Mouse (Mus musculus): Measurements from ENCODE around the gene A730049H05Rik. TPM values are rescaled to one million over a fixed set of nuclear protein-coding genes. Genes with fewer than 3 reads are reported as not detected.

The A730049H05Rik gene
- polyA plus RNA-seq, 1 experiment from 2014 or later: 1.2 TPM

- H3K36me3 ChIP-seq: peaks cover 33% of the 10 kb centered on the region
- H3K27ac ChIP-seq: peak within 1 kb of the TSS; percentile 59; the same call in 1 of the 2 replicates
- 0 out of 2 replicates have a peak within 1 kb of the TSS, but pooled peaks have one; percentile 43 for H3K9ac ChIP-seq
- H3K4me2 ChIP-seq (replicated peaks): peak within 1 kb of the TSS; percentile 42
- no peak within 1 kb of the TSS for H3K4me3 ChIP-seq
- WGBS: 23% methylated on average over 4 of the region's 4 CpGs
- H3K4me1 ChIP-seq: peaks cover 20% of the 10 kb centered on the region
- ATAC-seq (ENCODE audit: low FRiP score, low read depth): peak; percentile 72
- no peaks in the 10 kb centered on the region for H3K27me3 ChIP-seq
- H3K9me3 ChIP-seq: no peaks in the 10 kb centered on the region
Measured at GRCm38 (mm10) chr6:92869089-92869581, 52.9 kb downstream of the A730049H05Rik start, which contains the start of gene Gm15737. Gene Gm15737 (plus strand): TSS chr6:92869357.

- peaks cover 20% of the 10 kb centered on the region for H3K4me1 ChIP-seq
- H3K27ac ChIP-seq: peak overlapping the region; percentile 59; the same call in 1 of the 2 replicates
Measured at GRCm38 (mm10) chr6:92869582-92870219, 53.4 kb downstream of the A730049H05Rik start.

DNA sequence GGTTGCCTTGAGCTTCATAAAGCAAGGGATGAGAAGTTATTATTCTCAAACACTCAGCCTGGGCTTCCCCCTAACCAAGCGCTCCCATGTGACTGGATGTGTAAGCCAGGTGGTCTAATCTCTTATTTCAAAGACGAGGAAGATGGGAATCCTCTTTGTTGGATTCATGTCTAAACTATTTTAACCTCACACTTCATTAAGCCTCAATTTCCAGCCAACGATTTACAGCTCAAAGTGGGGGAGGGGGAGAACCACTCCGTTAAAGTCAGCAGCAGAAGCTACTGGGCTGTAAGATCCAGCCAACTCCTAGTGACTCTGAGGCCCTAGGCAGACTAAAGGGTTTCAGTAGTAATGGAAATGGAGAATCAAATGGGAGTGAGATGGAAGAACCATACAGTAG is 55.5 kb downstream of the A730049H05Rik start:
- ATAC-seq (ENCODE audit: low FRiP score, low read depth): no peak
- Histone ChIP-seq H3K9ac (no peak overlapping the region), H3K4me2 (replicated peaks) (no peak overlapping the region), H3K27me3 (no peaks in the 10 kb centered on the region), H3K27ac (no peak overlapping the region), H3K4me1 (peaks cover 20% of the 10 kb centered on the region), H3K4me3 (no peak overlapping the region), H3K9me3 (no peaks in the 10 kb centered on the region), H3K36me3 (peaks cover 33% of the 10 kb centered on the region)
- 34% methylated on average over 4 of the region's 4 CpGs for WGBS

More at GRCm38 (mm10) chr6:92869582-92870219, 53.4 kb downstream of the A730049H05Rik start:
- 0 out of 2 replicates have a peak overlapping the region, but pooled peaks have one; percentile 43 for H3K9ac ChIP-seq
- H3K27me3 ChIP-seq: no peaks in the 10 kb centered on the region
- peaks cover 29% of the 10 kb centered on the region for H3K36me3 ChIP-seq
- peak; percentile 81 for ATAC-seq (ENCODE audit: low FRiP score, low read depth)
- no peaks in the 10 kb centered on the region for H3K9me3 ChIP-seq
- H3K4me3 ChIP-seq: no peak overlapping the region
- peak overlapping the region; percentile 42 for H3K4me2 ChIP-seq (replicated peaks)
- WGBS: 28% methylated on average over 16 of the region's 16 CpGs

GRCm38 (mm10) chr6:92872766-92873165 is 56.5 kb downstream of the A730049H05Rik start:
- Histone ChIP-seq H3K27me3 (no peaks in the 10 kb centered on the region), H3K9me3 (no peaks in the 10 kb centered on the region), H3K4me3 (no peak overlapping the region), H3K4me2 (replicated peaks) (no peak overlapping the region), H3K36me3 (peaks cover 41% of the 10 kb centered on the region), H3K27ac (no peak overlapping the region), H3K9ac (no peak overlapping the region), H3K4me1 (peaks cover 20% of the 10 kb centered on the region)
- WGBS: 85% methylated on average over 10 of the region's 10 CpGs
- ATAC-seq (ENCODE audit: low FRiP score, low read depth): no peak

DNA sequence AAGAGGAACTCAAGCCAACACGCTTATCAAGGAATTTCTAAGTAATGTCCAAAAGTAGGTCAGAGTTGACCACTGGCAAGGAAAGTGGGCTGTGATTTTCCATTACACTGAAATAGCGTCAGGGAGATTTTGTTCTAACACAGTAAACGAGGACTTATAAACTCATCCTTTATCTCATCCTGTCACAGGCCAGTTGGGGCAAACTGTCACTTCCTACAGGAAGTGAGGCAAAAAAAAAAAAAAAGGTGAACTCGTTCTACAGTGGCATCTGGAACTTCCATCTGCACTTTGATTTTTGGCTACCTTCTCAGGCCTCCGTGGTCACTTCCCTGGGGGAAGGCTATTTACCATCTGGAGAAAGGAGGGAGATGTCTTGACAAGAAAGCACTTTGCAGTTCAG is 58.6 kb downstream of the A730049H05Rik start:
- Histone ChIP-seq H3K36me3 (peaks cover 55% of the 10 kb centered on the region), H3K9me3 (no peaks in the 10 kb centered on the region), H3K4me3 (no peak overlapping the region), H3K4me1 (peaks cover 7% of the 10 kb centered on the region), H3K9ac (no peak overlapping the region), H3K27ac (no peak overlapping the region), H3K27me3 (no peaks in the 10 kb centered on the region), H3K4me2 (replicated peaks) (no peak overlapping the region)
- 59% methylated on average over 5 of the region's 5 CpGs for WGBS
- no peak for ATAC-seq (ENCODE audit: low FRiP score, low read depth)

- no peak overlapping the region for H3K4me2 ChIP-seq (replicated peaks)
- ATAC-seq (ENCODE audit: low FRiP score, low read depth): no peak
- peaks cover 55% of the 10 kb centered on the region for H3K36me3 ChIP-seq
- H3K27ac ChIP-seq: no peak overlapping the region
- 91% methylated on average over 2 of the region's 2 CpGs for WGBS
- H3K9me3 ChIP-seq: no peaks in the 10 kb centered on the region
- no peak overlapping the region for H3K4me3 ChIP-seq
- no peaks in the 10 kb centered on the region for H3K27me3 ChIP-seq
- H3K9ac ChIP-seq: no peak overlapping the region
- peaks cover 6% of the 10 kb centered on the region for H3K4me1 ChIP-seq
Measured at GRCm38 (mm10) chr6:92875340-92875739, 59.1 kb downstream of the A730049H05Rik start.

DNA sequence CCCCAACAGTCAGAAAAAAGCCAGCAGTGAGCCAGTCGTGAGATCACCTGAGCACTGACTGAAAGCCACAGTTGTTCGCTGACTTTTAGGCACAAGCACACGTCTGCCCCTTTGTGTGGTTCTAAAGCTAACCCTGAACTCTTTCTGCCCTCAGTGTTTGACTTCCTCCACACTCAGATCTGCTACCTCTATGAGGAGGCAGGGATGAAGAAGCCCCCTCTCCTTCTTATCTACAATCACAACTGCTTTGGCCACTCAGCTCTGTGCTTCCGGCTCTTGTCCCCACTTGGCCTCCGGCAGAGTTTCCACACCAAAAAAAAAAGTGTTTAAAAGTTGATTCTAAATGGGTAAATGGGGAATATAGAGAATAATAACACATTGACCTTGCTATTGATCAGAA is 59.8 kb downstream of the A730049H05Rik start:
- H3K27me3 ChIP-seq: no peaks in the 10 kb centered on the region
- no peak overlapping the region for H3K27ac ChIP-seq
- H3K4me3 ChIP-seq: no peak overlapping the region
- 0 out of 2 replicates have a peak, but pooled peaks cover 10% of the 10 kb centered on the region for H3K4me1 ChIP-seq
- no peaks in the 10 kb centered on the region for H3K9me3 ChIP-seq
- 84% methylated on average over 5 of the region's 5 CpGs for whole genome bisulfite sequencing
- H3K36me3 ChIP-seq: peaks cover 55% of the 10 kb centered on the region
- H3K9ac ChIP-seq: no peak overlapping the region
- no peak overlapping the region for H3K4me2 ChIP-seq (replicated peaks)
- ATAC-seq (ENCODE audit: low FRiP score, low read depth): no peak

DNA sequence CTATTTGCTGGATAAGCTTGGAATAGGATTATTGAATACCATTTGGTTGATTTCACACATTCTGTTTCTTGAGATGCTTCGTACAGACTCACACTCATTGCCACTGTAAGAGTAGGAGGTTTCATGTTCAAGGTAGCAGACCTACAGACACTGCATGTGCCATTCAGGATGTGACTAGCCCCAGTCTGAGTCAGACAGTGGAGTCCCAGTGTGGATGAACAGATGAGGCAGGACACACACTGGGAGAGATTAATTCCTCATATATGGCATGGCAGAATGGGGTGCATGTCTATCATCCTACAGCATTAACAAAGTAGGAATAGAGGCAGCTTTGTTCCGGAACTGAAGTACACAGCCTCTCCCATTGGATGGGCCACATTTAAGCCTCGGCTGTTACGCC is 61.0 kb downstream of the A730049H05Rik start:
- Histone ChIP-seq H3K9me3 (no peaks in the 10 kb centered on the region), H3K9ac (no peak overlapping the region), H3K4me1 (peaks cover 13% of the 10 kb centered on the region; the same call in 1 of the 2 replicates), H3K4me2 (replicated peaks) (no peak overlapping the region), H3K4me3 (no peak overlapping the region), H3K27ac (no peak overlapping the region), H3K27me3 (no peaks in the 10 kb centered on the region), H3K36me3 (peaks cover 45% of the 10 kb centered on the region)
- ATAC-seq (ENCODE audit: low FRiP score, low read depth): no peak
- WGBS: 96% methylated on average over 4 of the region's 4 CpGs

DNA sequence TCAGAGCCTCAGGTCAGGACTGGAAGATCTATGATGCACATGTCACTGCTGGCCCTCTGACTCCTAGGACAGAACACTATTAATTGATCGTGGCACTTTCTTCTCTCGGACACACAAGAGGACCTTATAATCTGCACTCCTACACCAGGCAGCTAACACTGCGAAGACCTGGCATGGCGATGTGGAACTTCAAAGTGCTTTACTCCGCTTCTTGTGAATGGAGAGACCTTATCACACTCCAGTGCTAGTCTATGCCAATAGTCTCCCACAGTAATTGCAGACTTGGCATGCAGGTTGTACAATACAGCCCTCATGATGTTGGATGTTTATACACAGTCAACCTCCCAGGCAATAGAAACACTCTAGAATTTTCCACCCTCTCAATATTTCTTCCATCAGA is 62.5 kb downstream of the A730049H05Rik start:
- H3K4me1 ChIP-seq: peaks cover 25% of the 10 kb centered on the region
- H3K9me3 ChIP-seq: no peaks in the 10 kb centered on the region
- no peak overlapping the region for H3K4me2 ChIP-seq (replicated peaks)
- no peak overlapping the region for H3K4me3 ChIP-seq
- H3K27ac ChIP-seq: no peak overlapping the region
- no peak overlapping the region for H3K9ac ChIP-seq
- WGBS: 91% methylated on average over 5 of the region's 5 CpGs
- H3K36me3 ChIP-seq: peaks cover 42% of the 10 kb centered on the region
- no peak for ATAC-seq (ENCODE audit: low FRiP score, low read depth)
- no peaks in the 10 kb centered on the region for H3K27me3 ChIP-seq

DNA sequence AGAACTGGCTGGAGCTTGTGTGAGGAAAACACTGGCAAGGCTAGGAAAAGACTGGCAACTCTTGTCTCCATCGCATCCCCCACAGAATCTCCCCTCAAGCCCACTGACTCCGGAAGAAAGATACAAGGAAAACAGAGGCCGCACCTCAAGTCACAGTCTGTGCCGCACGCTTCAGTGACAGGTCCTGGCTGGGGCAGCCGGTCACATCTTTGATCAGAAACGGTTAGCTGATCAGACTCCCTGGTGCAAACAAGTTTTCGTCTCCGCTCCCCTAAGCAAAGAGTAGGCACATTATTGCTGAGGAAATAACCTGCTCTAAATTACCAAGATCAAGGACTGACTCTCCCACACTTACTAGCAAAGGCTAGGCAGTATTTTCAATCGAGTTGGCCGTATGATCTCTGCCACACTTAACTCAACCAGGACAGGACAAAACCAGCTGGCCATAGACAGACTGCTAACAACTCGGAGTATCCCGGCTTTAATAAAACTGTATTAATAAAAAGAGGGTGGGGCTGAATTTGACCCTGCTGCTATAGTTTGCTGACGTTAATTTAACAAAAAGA is 63.5 kb downstream of the A730049H05Rik start:
- no peaks in the 10 kb centered on the region for H3K9me3 ChIP-seq
- H3K9ac ChIP-seq: no peak overlapping the region
- 56% methylated on average over 14 of the region's 14 CpGs for WGBS
- H3K27me3 ChIP-seq: no peaks in the 10 kb centered on the region
- H3K4me1 ChIP-seq: peaks cover 26% of the 10 kb centered on the region
- no peak overlapping the region for H3K27ac ChIP-seq
- peaks cover 40% of the 10 kb centered on the region for H3K36me3 ChIP-seq
- no peak overlapping the region for H3K4me2 ChIP-seq (replicated peaks)
- H3K4me3 ChIP-seq: no peak overlapping the region
- no peak for ATAC-seq (ENCODE audit: low FRiP score, low read depth)

- no peak overlapping the region for H3K4me3 ChIP-seq
- H3K36me3 ChIP-seq: peaks cover 53% of the 10 kb centered on the region
- no peak overlapping the region for H3K27ac ChIP-seq
- WGBS: 78% methylated on average over 5 of the region's 5 CpGs
- H3K27me3 ChIP-seq: no peaks in the 10 kb centered on the region
- no peak overlapping the region for H3K4me2 ChIP-seq (replicated peaks)
- peaks cover 26% of the 10 kb centered on the region for H3K4me1 ChIP-seq
- H3K9ac ChIP-seq: no peak overlapping the region
- ATAC-seq (ENCODE audit: low FRiP score, low read depth): no peak
- H3K9me3 ChIP-seq: no peaks in the 10 kb centered on the region
Measured at GRCm38 (mm10) chr6:92882446-92882845, 66.2 kb downstream of the A730049H05Rik start.

DNA sequence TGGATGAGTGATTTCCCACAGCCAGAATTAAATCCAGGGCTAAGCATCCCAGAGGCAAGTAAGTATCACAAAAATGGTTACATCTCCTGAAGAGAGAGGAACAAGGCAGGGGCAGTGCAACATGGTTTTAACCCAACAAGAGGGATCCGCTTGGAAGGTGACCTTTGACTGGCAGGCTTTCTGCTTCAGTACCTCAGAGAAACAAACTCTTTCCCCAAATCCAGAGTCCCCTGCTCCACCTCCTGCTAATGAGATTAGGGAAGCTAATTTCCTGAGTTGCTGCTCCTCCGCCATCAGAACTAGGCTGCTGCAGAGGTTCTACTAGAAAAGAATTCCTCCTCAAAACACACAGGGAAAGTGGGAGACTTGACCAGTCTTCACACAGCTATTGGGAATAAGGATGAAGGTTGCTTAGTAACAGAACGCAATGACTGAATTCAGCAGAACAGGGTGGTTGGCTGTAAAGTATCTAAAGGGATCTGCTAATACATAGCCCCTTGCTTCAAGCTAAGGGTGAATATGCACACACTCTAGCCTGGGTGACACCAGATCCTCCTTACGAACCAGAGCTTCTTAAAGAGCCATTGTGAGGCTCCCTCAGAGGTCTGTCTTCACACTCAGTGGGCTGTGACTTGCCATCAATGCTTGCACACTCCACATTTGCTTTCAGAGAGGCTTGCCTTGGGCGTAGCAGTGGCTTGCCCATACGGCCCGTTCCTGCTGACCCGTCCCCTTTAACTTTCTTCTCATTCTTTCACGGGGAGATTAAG is 67.0 kb downstream of the A730049H05Rik start:
- Histone ChIP-seq H3K4me1 (peaks cover 26% of the 10 kb centered on the region), H3K9ac (no peak overlapping the region), H3K36me3 (peaks cover 51% of the 10 kb centered on the region), H3K4me2 (replicated peaks) (no peak overlapping the region), H3K27me3 (no peaks in the 10 kb centered on the region), H3K9me3 (no peaks in the 10 kb centered on the region), H3K4me3 (no peak overlapping the region), H3K27ac (no peak overlapping the region)
- ATAC-seq (ENCODE audit: low FRiP score, low read depth): no peak
- 56% methylated on average over 9 of the region's 9 CpGs for WGBS

Data from limb, embryonic 13.5 days (tissue).